Mouse (Mus musculus) layer of hippocampus, adult 6 months (tissue): ENCODE results near the gene Kyat3. TPM values are rescaled to one million over a fixed set of nuclear protein-coding genes. Genes with fewer than 3 reads are reported as not detected.

Experiments
- long read RNA-seq, 2 experiments: library from polyadenylated mRNA; unstranded; transcript quantifications; one replicate each; pipeline ENCODE4 v2.0.0; 2019 to 2020
- polyA plus RNA-seq: library from polyadenylated mRNA; unstranded; fragments of <200 nt; fragmentation: Nextera tagmentation; gene quantifications from 2 replicates; pipeline ENCODE4 v1.2.3, GENCODE M21; 2021

The Kyat3 gene
- 6.9 and 9.7 TPM in 2 replicates for polyA plus RNA-seq
- long read RNA-seq, experiment 1, transcript Kyat3-202 (14 exons, 1,888 nt), result major isoform, 13 of 17 reads
- long read RNA-seq, experiment 1, partial matches to known transcripts, result 1 of 17 reads
- long read RNA-seq, experiment 1, other reads (novel, unspliced or antisense), result 3 of 17 reads
- long read RNA-seq, experiment 2, full-length matches to known transcripts, result 35 of 43 reads
- long read RNA-seq, experiment 2, partial matches to known transcripts, result 1 of 43 reads
- long read RNA-seq, experiment 2, other reads (novel, unspliced or antisense), result 7 of 43 reads

GRCm38 (mm10) chr3:142700442-142701322, at the start of gene Kyat3:
Kyat3 (plus strand) TSS chr3:142701051.

GRCm38 (mm10) chr3:142764995-142765777, 64.3 kb downstream of the Kyat3 start, which contains the start of gene Gtf2b:
Gtf2b (plus strand) TSS chr3:142765045.

Other genes starting within 250 kb of the Kyat3 start
- gene Gbp5, start 207.1 kb upstream of the Kyat3 start, polyA plus RNA-seq, result 0.30 and 0.77 TPM in 2 replicates
- gene Gbp7, start 170.7 kb upstream of the Kyat3 start, polyA plus RNA-seq, result 3.0 and 4.4 TPM in 2 replicates
- gene Gbp3, start 141.0 kb upstream of the Kyat3 start, polyA plus RNA-seq, result 2.7 and 5.5 TPM in 2 replicates
- not detected in 2 replicates for gene Gbp2b, start 106.2 kb upstream of the Kyat3 start, polyA plus RNA-seq
- 2.6 and 3.8 TPM in 2 replicates for gene Gbp2, start 80.4 kb upstream of the Kyat3 start, polyA plus RNA-seq
- gene Gtf2b, start 64.0 kb downstream of the Kyat3 start, polyA plus RNA-seq, result 43.8 and 44.6 TPM in 2 replicates
- gene Pkn2, start 181.0 kb downstream of the Kyat3 start, polyA plus RNA-seq, result 7.6 and 8.1 TPM in 2 replicates